Mouse (Mus musculus): ENCODE measurements at regions not wholly inside any gene's neighbourhood (a gene's known extent, or its start where the extent isn't known, plus 50 kb on each side); places are given as distances from the start of the nearest gene placed in this dataset.

- Histone ChIP-seq H3K27ac (ENCODE audit: insufficient read depth, low read depth) (no peak overlapping the region), H3K9ac (ENCODE audit: insufficient read depth, low read depth) (no peak overlapping the region), H3K79me2 (replicated peaks; ENCODE audit: control insufficient read depth, extremely low read depth, insufficient read depth, poor library complexity, severe bottlenecking) (no peaks in the 10 kb centered on the region), H3K4me3 (replicated peaks in 1 of 3; ENCODE audit: low read depth in 2 of 3, low read length in 2 of 3, poor library complexity in 1 of 3) (no peak overlapping the region), H3K4me2 (ENCODE audit: insufficient read depth, low read depth, poor library complexity, severe bottlenecking) (no peak overlapping the region), H3K36me3 (replicated peaks in 1 of 2; ENCODE audit: control insufficient read depth in 1 of 2, insufficient read depth in 1 of 2, low read length in 1 of 2) (no peaks in the 10 kb centered on the region), H3K9me3 (replicated peaks; ENCODE audit: low read length) (no peaks in the 10 kb centered on the region), H3K4me1 (ENCODE audit: control insufficient read depth in 1 of 2, insufficient read depth in 2 of 2) (no peaks in the 10 kb centered on the region), H3K27me3 (replicated peaks) (no peaks in the 10 kb centered on the region)
- in situ Hi-C loops (cut with MboI; ENCODE audit: low pct_ligation_motif_present, low pct_unique_long_range_greater_than_20kb, low sequenced_read_pairs) (no loop called here), dilution Hi-C loops (cut with MboI; ENCODE audit: extremely low pct_ligation_motif_present, extremely low pct_unique_long_range_greater_than_20kb, low sequenced_read_pairs) (no loop called here)
- DNase-seq (ENCODE audit: extremely low read depth), result no peak
- TF ChIP-seq E2F4 (IDR thresholded peaks at IDR 0.05; ENCODE audit: insufficient replicate concordance, low read depth, low read length) (no peak), CHD1 (IDR thresholded peaks at IDR 0.05; ENCODE audit: low read depth, low read length) (no peak), ETS1 (conservative IDR thresholded peaks at IDR 0.05; ENCODE audit: low read depth, low read length) (no peak), HCFC1 (IDR thresholded peaks at IDR 0.05; ENCODE audit: low read depth, low read length) (no peak), GABPA (IDR thresholded peaks at IDR 0.05; ENCODE audit: insufficient replicate concordance, low read depth, low read length) (no peak), ZKSCAN1 (IDR thresholded peaks at IDR 0.05; ENCODE audit: borderline replicate concordance, low read depth, low read length) (no peak), POLR2AphosphoS2 (IDR thresholded peaks at IDR 0.05; ENCODE audit: low read depth, low read length) (no peak), MAZ (IDR thresholded peaks at IDR 0.05; ENCODE audit: low read depth, low read length) (no peak), CTCF (conservative IDR thresholded peaks at IDR 0.05 in 1 of 2, IDR thresholded peaks at IDR 0.05 in 1 of 2; ENCODE audit: low read depth in 2 of 2, low read length in 2 of 2) (no peak), BHLHE40 (IDR thresholded peaks at IDR 0.05; ENCODE audit: low read depth, low read length) (no peak)
Observed at GRCm38 (mm10) chr2:74373056-74373455, 206.2 kb downstream of the Lnpk start.

DNA sequence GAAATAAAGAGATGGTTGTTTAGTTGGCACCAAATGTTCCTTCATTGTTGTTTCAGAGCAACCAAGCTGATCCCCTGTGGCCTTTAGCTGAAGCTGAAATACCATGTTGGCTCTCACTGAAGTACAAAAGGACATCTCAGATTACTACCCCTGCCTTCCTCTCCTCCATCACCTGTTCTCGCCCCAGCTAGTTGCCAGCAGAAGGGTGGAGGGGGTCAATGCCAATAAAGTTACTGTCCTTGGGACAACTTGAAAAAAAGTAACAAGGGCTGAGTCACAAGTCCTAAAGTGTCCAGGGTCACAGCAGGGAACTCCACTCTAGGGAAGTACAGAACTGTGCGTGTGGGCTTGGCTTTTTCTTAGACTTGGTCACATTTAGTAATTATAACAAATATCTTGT, 216.0 kb downstream of the Lnpk start:
- dilution Hi-C loops (cut with MboI; ENCODE audit: extremely low pct_ligation_motif_present, extremely low pct_unique_long_range_greater_than_20kb, low sequenced_read_pairs), result no loop called here
- TF ChIP-seq CHD2 (IDR thresholded peaks at IDR 0.05; ENCODE audit: low read length) (no peak), HCFC1 (IDR thresholded peaks at IDR 0.05; ENCODE audit: low read depth, low read length) (no peak), CTCF (conservative IDR thresholded peaks at IDR 0.05 in 1 of 2, IDR thresholded peaks at IDR 0.05 in 1 of 2; ENCODE audit: low read depth in 2 of 2, low read length in 2 of 2) (no peak), MEF2A (IDR thresholded peaks at IDR 0.05; ENCODE audit: borderline replicate concordance, low read depth, low read length) (no peak), POLR2AphosphoS2 (IDR thresholded peaks at IDR 0.05; ENCODE audit: low read depth, low read length) (no peak), JUN (IDR thresholded peaks at IDR 0.05; ENCODE audit: insufficient read depth, low read depth, low read length) (no peak), PAX5 (IDR thresholded peaks at IDR 0.05; ENCODE audit: low read length) (no peak), ETS1 (conservative IDR thresholded peaks at IDR 0.05; ENCODE audit: low read depth, low read length) (no peak), ZMIZ1 (IDR thresholded peaks at IDR 0.05; ENCODE audit: low read depth, low read length) (no peak), GABPA (IDR thresholded peaks at IDR 0.05; ENCODE audit: insufficient replicate concordance, low read depth, low read length) (no peak), E2F4 (IDR thresholded peaks at IDR 0.05; ENCODE audit: insufficient replicate concordance, low read depth, low read length) (no peak), USF2 (conservative IDR thresholded peaks at IDR 0.05; ENCODE audit: low read depth, low read length) (no peak), UBTF (IDR thresholded peaks at IDR 0.05; ENCODE audit: low read depth, low read length) (no peak), EP300 (IDR thresholded peaks at IDR 0.05; ENCODE audit: low read length) (no peak), JUND (conservative IDR thresholded peaks at IDR 0.05; ENCODE audit: low read depth, low read length) (no peak), NRF1 (IDR thresholded peaks at IDR 0.05; ENCODE audit: low read depth, low read length) (no peak)
- no peaks in the 10 kb centered on the region for H3K36me3 ChIP-seq (replicated peaks in 1 of 2; ENCODE audit: control insufficient read depth in 1 of 2, insufficient read depth in 1 of 2, low read length in 1 of 2)

More for the DNA sequence above, 216.0 kb downstream of the Lnpk start:
- H3K9ac ChIP-seq (ENCODE audit: insufficient read depth, low read depth), result no peak overlapping the region
- H3K9me3 ChIP-seq (replicated peaks; ENCODE audit: low read length), result no peaks in the 10 kb centered on the region
- DNase-seq (ENCODE audit: extremely low read depth), result no peak
- no peak overlapping the region for H3K27ac ChIP-seq (ENCODE audit: insufficient read depth, low read depth)
- in situ Hi-C loops (cut with MboI; ENCODE audit: low pct_ligation_motif_present, low pct_unique_long_range_greater_than_20kb, low sequenced_read_pairs), result no loop called here
- no peaks in the 10 kb centered on the region for H3K27me3 ChIP-seq (replicated peaks)
- no peaks in the 10 kb centered on the region for H3K79me2 ChIP-seq (replicated peaks; ENCODE audit: control insufficient read depth, extremely low read depth, insufficient read depth, poor library complexity, severe bottlenecking)
- no peak overlapping the region for H3K4me3 ChIP-seq (replicated peaks in 1 of 3; ENCODE audit: low read depth in 2 of 3, low read length in 2 of 3, poor library complexity in 1 of 3)
- H3K4me2 ChIP-seq (ENCODE audit: insufficient read depth, low read depth, poor library complexity, severe bottlenecking), result no peak overlapping the region
- no peaks in the 10 kb centered on the region for H3K4me1 ChIP-seq (ENCODE audit: control insufficient read depth in 1 of 2, insufficient read depth in 2 of 2)
